Mouse (Mus musculus): ENCODE measurements around the gene Polr1d.

- TF ChIP-seq CTCF (IDR thresholded peaks at IDR 0.05) (no peak), POLR2A (IDR thresholded peaks at IDR 0.05; ENCODE audit: insufficient read depth, low read depth, low read length) (no peak), EP300 (IDR thresholded peaks at IDR 0.05; ENCODE audit: insufficient read depth, low read depth, low read length) (no peak)
Observed at GRCm38 (mm10) chr5:147041965-147042937, 34.6 kb upstream of the Polr1d start.
